Comparison of ENCODE assay signal across 32 mouse cellular contexts in genomic region chr2:73268836-73269395, GRCm38 (mm10). TPM values are rescaled to one million over a fixed set of nuclear protein-coding genes. Genes with fewer than 3 reads are reported as not detected.
DNase-seq lines count a peak whose midpoint lies in the region; ATAC-seq and TF ChIP-seq lines count a peak whose summit lies in the region.
"Had no signal": no experiment of that assay in that cellular context is flagged by ENCODE, and none has a peak within 500 bp of the region (broad histone marks: within the 10 kb centered on the region; RNA-seq: fewer than 3 reads in every experiment).

No protein-coding gene starts in this region.

- no peak for TF ChIP-seq CTCF in forebrain, postnatal 0 days (IDR thresholded peaks at IDR 0.05; ENCODE audit: low read depth)

- H3K4me2 ChIP-seq in hindbrain, embryonic 14.5 days (replicated peaks) = no peak overlapping the region
- H3K4me2 ChIP-seq in midbrain, embryonic 14.5 days (ENCODE audit: low read length) = no peak overlapping the region
- no peak overlapping the region for H3K4me2 ChIP-seq in midbrain, embryonic 13.5 days (replicated peaks)
- peak overlapping the region; percentile 17; the same call in 1 of the 2 replicates for H3K4me2 ChIP-seq in forebrain, postnatal 0 days (ENCODE audit: low read depth)
- H3K4me2 ChIP-seq: heart, embryonic 11.5 days; intestine, embryonic 15.5 days; liver, embryonic 15.5 days; neural tube, embryonic 13.5 days had no signal

- H3K27ac ChIP-seq in hindbrain, embryonic 10.5 days = no peak overlapping the region
- no peak overlapping the region for H3K27ac ChIP-seq in hindbrain, embryonic 14.5 days
- H3K27ac ChIP-seq in midbrain, embryonic 14.5 days (replicated peaks; ENCODE audit: low read depth, low read length) = no peak overlapping the region
- no peak overlapping the region for H3K27ac ChIP-seq in midbrain, embryonic 13.5 days
- H3K27ac ChIP-seq in forebrain, postnatal 0 days (ENCODE audit: low read depth, low read length) = 0 out of 2 replicates have a peak overlapping the region, but pooled peaks have one; percentile 21
- H3K27ac ChIP-seq: embryonic facial prominence, embryonic 15.5 days; intestine, embryonic 15.5 days; layer of hippocampus, adult 2 months; limb, embryonic 10.5 days; liver, embryonic 15.5 days; macrophage; neural tube, embryonic 13.5 days had no signal

- WGBS in hindbrain, embryonic 10.5 days = 4% methylated on average over 8 of the region's 8 CpGs
- 4% methylated on average over 8 of the region's 8 CpGs for WGBS in hindbrain, embryonic 14.5 days
- WGBS in midbrain, embryonic 14.5 days = 4% methylated on average over 8 of the region's 8 CpGs
- 4% methylated on average over 8 of the region's 8 CpGs for WGBS in midbrain, embryonic 13.5 days
- 10% methylated on average over 8 of the region's 8 CpGs for WGBS in forebrain, postnatal 0 days

- H3K4me1 ChIP-seq in hindbrain, embryonic 10.5 days (replicated peaks) = peaks cover 82% of the 10 kb centered on the region
- peaks cover 6% of the 10 kb centered on the region; the same call in 1 of the 2 replicates for H3K4me1 ChIP-seq in hindbrain, embryonic 14.5 days (replicated peaks; ENCODE audit: control insufficient read depth, insufficient read depth, low read length)
- peaks cover 14% of the 10 kb centered on the region for H3K4me1 ChIP-seq in midbrain, embryonic 14.5 days (ENCODE audit: control insufficient read depth, insufficient read depth, low read length)
- H3K4me1 ChIP-seq in midbrain, embryonic 13.5 days (replicated peaks) = peaks cover 46% of the 10 kb centered on the region
- H3K4me1 ChIP-seq in forebrain, postnatal 0 days (ENCODE audit: insufficient read depth) = 0 out of 2 replicates have a peak, but pooled peaks cover 9% of the 10 kb centered on the region

- no peak for ATAC-seq in hindbrain, embryonic 14.5 days (ENCODE audit: low FRiP score)
- no peak for ATAC-seq in midbrain, embryonic 14.5 days (ENCODE audit: low FRiP score, low TSS enrichment)
- no peak for ATAC-seq in midbrain, embryonic 13.5 days
- ATAC-seq in forebrain, postnatal 0 days = no peak
- no peak for ATAC-seq in erythroblast, adult 5-6 weeks (replicated peaks; ENCODE audit: low FRiP score, poor library complexity, severe bottlenecking)
- ATAC-seq: intestine, embryonic 15.5 days; Patski had no signal

- peak overlapping the region; percentile 70 for H3K4me3 ChIP-seq in hindbrain, embryonic 10.5 days
- no peak overlapping the region for H3K4me3 ChIP-seq in hindbrain, embryonic 14.5 days (replicated peaks; ENCODE audit: low read length)
- H3K4me3 ChIP-seq in midbrain, embryonic 14.5 days (replicated peaks; ENCODE audit: low read depth, low read length) = no peak overlapping the region
- H3K4me3 ChIP-seq in midbrain, embryonic 13.5 days (replicated peaks) = no peak overlapping the region
- H3K4me3 ChIP-seq in forebrain, postnatal 0 days (ENCODE audit: low read depth, low read length) = no peak overlapping the region; the same call in 1 of the 2 replicates
- H3K4me3 ChIP-seq: embryonic facial prominence, embryonic 15.5 days; intestine, embryonic 15.5 days; layer of hippocampus, adult 2 months; liver, embryonic 15.5 days; myocyte; neural tube, embryonic 13.5 days had no signal

- DNase-seq in hindbrain, embryonic 10.5 days (ENCODE audit: low spot score) = no peak
- no peak for DNase-seq in hindbrain, embryonic 14.5 days (ENCODE audit: low spot score)
- DNase-seq in midbrain, embryonic 14.5 days = peak; percentile 36
- peak; percentile 59 for DNase-seq in forebrain, postnatal 0 days
- no peak for DNase-seq in thymus, postnatal 10 days (ENCODE audit: low spot score in 2 of 2)
- DNase-seq: adrenal gland, postnatal 36 days; cerebellum, adult 11 months; cerebellum, adult 9-11 months; gastrocnemius, postnatal 14 days; heart, adult 11 months; kidney, adult 9 months; kidney, postnatal 14 days; liver; right cerebral cortex, postnatal 14 days; thymus, postnatal 14 days had no signal

- peaks cover 99% of the 10 kb centered on the region for H3K27me3 ChIP-seq in hindbrain, embryonic 10.5 days (ENCODE audit: insufficient read depth, poor library complexity, severe bottlenecking)
- H3K27me3 ChIP-seq in hindbrain, embryonic 14.5 days (ENCODE audit: control insufficient read depth, insufficient read depth, low read length) = peaks cover 84% of the 10 kb centered on the region
- H3K27me3 ChIP-seq in midbrain, embryonic 14.5 days (ENCODE audit: control insufficient read depth, insufficient read depth, low read length) = peaks cover 91% of the 10 kb centered on the region
- peaks cover 94% of the 10 kb centered on the region for H3K27me3 ChIP-seq in midbrain, embryonic 13.5 days
- H3K27me3 ChIP-seq in forebrain, postnatal 0 days (ENCODE audit: insufficient read depth, low read length) = peaks cover 47% of the 10 kb centered on the region; the same call in 1 of the 2 replicates

- H3K9ac ChIP-seq in hindbrain, embryonic 14.5 days = no peak overlapping the region
- H3K9ac ChIP-seq in midbrain, embryonic 14.5 days (replicated peaks; ENCODE audit: low read length) = no peak overlapping the region
- H3K9ac ChIP-seq in midbrain, embryonic 13.5 days (replicated peaks) = no peak overlapping the region
- H3K9ac ChIP-seq in forebrain, postnatal 0 days = no peak overlapping the region
- H3K9ac ChIP-seq: embryonic facial prominence, embryonic 15.5 days; intestine, embryonic 15.5 days; liver, embryonic 15.5 days; neural tube, embryonic 13.5 days had no signal

- peaks cover 8% of the 10 kb centered on the region for H3K36me3 ChIP-seq in hindbrain, embryonic 10.5 days
- no peaks in the 10 kb centered on the region for H3K36me3 ChIP-seq in hindbrain, embryonic 14.5 days (replicated peaks; ENCODE audit: control insufficient read depth, insufficient read depth)
- H3K36me3 ChIP-seq in midbrain, embryonic 14.5 days (ENCODE audit: control insufficient read depth, insufficient read depth, low read length) = no peaks in the 10 kb centered on the region
- H3K36me3 ChIP-seq in midbrain, embryonic 13.5 days = no peaks in the 10 kb centered on the region
- H3K36me3 ChIP-seq in forebrain, postnatal 0 days (ENCODE audit: insufficient read depth) = peaks cover 3% of the 10 kb centered on the region; the same call in 1 of the 2 replicates
- H3K36me3 ChIP-seq: embryonic facial prominence, embryonic 15.5 days; G1E; intestine, embryonic 15.5 days; limb, embryonic 10.5 days; liver, embryonic 15.5 days; neural tube, embryonic 13.5 days had no signal

- H3K9me3 ChIP-seq in hindbrain, embryonic 10.5 days = no peaks in the 10 kb centered on the region
- H3K9me3 ChIP-seq in hindbrain, embryonic 14.5 days (ENCODE audit: control insufficient read depth, low read length) = no peaks in the 10 kb centered on the region
- H3K9me3 ChIP-seq in midbrain, embryonic 14.5 days (ENCODE audit: control insufficient read depth, low read length) = no peaks in the 10 kb centered on the region
- no peaks in the 10 kb centered on the region for H3K9me3 ChIP-seq in midbrain, embryonic 13.5 days
- no peaks in the 10 kb centered on the region for H3K9me3 ChIP-seq in forebrain, postnatal 0 days (ENCODE audit: low read length)
- H3K9me3 ChIP-seq: embryonic facial prominence, embryonic 15.5 days; intestine, embryonic 15.5 days; limb, embryonic 10.5 days; liver, embryonic 15.5 days; neural tube, embryonic 13.5 days had no signal

RNA-seq across cellular contexts. Expression of gene Sp9, which starts 2.8 kb away (rescaled TPM):
- 1.9 and 2.3 TPM in 2 replicates for polyA plus RNA-seq in hindbrain, embryonic 10.5 days (2016; fragmentation: Nextera tagmentation; extraction: Ambion mirVana)
- 1.3 and 1.9 TPM in 2 replicates for polyA plus RNA-seq in hindbrain, embryonic 14.5 days (2014; fragmentation: Nextera tagmentation; extraction: Ambion mirVana)
- 2.2 and 2.8 TPM in 2 replicates for polyA plus RNA-seq in midbrain, embryonic 14.5 days (2014; fragmentation: Nextera tagmentation; extraction: Ambion mirVana)
- 6.1 and 8.9 TPM in 2 replicates for polyA plus RNA-seq in midbrain, embryonic 13.5 days (2015; fragmentation: Nextera tagmentation; extraction: Ambion mirVana)
- 12.8 and 18.1 TPM in 2 replicates for total RNA-seq in forebrain, postnatal 0 days (2014; rRNA removed)
- 7.7 and 9.8 TPM in 2 replicates for polyA plus RNA-seq in forebrain, postnatal 0 days (2015; fragmentation: Nextera tagmentation; extraction: Ambion mirVana)
- not detected in 2 replicates for total RNA-seq in erythroblast, adult 5-6 weeks (2015; ENCODE audit: low replicate concordance)
- 0.51 TPM in 1 of 2 replicates, not detected in the other for total RNA-seq in erythroblast, adult 5-6 weeks (2017; ENCODE audit: low replicate concordance)
- total RNA-seq: adrenal gland, adult 18-20 months; adrenal gland, postnatal 36 days; gastrocnemius, postnatal 14 days; hematopoietic stem cell, adult 5-6 weeks had no signal
- polyA plus RNA-seq: heart, postnatal 0 days; intestine, embryonic 15.5 days; liver, embryonic 15.5 days; lung, embryonic 16.5 days; Patski had no signal

RNA-seq across cellular contexts. Expression of gene Scrn3, which starts 43.5 kb away (rescaled TPM):
- 8.3 and 14.2 TPM in 2 replicates for polyA plus RNA-seq in hindbrain, embryonic 10.5 days (2016; fragmentation: Nextera tagmentation; extraction: Ambion mirVana)
- 6.9 and 7.0 TPM in 2 replicates for polyA plus RNA-seq in hindbrain, embryonic 14.5 days (2014; fragmentation: Nextera tagmentation; extraction: Ambion mirVana)
- 4.2 and 7.9 TPM in 2 replicates for polyA plus RNA-seq in midbrain, embryonic 14.5 days (2014; fragmentation: Nextera tagmentation; extraction: Ambion mirVana)
- polyA plus RNA-seq in midbrain, embryonic 13.5 days (2015; fragmentation: Nextera tagmentation; extraction: Ambion mirVana) = 8.1 and 9.6 TPM in 2 replicates
- total RNA-seq in forebrain, postnatal 0 days (2014; rRNA removed) = 5.1 and 6.8 TPM in 2 replicates
- polyA plus RNA-seq in forebrain, postnatal 0 days (2015; fragmentation: Nextera tagmentation; extraction: Ambion mirVana) = 4.5 and 5.3 TPM in 2 replicates
- total RNA-seq in erythroblast, adult 5-6 weeks (2015; ENCODE audit: low replicate concordance) = 19.2 and 21.1 TPM in 2 replicates
- 32.5 and 33.6 TPM in 2 replicates for total RNA-seq in erythroblast, adult 5-6 weeks (2017; ENCODE audit: low replicate concordance)

RNA-seq across cellular contexts. Expression of gene Cir1, which starts 43.6 kb away (rescaled TPM):
- 11.7 and 14.9 TPM in 2 replicates for polyA plus RNA-seq in hindbrain, embryonic 10.5 days (2016; fragmentation: Nextera tagmentation; extraction: Ambion mirVana)
- polyA plus RNA-seq in hindbrain, embryonic 14.5 days (2014; fragmentation: Nextera tagmentation; extraction: Ambion mirVana) = 26.5 and 28.0 TPM in 2 replicates
- polyA plus RNA-seq in midbrain, embryonic 14.5 days (2014; fragmentation: Nextera tagmentation; extraction: Ambion mirVana) = 26.4 and 30.1 TPM in 2 replicates
- 34.0 and 34.8 TPM in 2 replicates for polyA plus RNA-seq in midbrain, embryonic 13.5 days (2015; fragmentation: Nextera tagmentation; extraction: Ambion mirVana)
- 9.5 and 10.6 TPM in 2 replicates for total RNA-seq in forebrain, postnatal 0 days (2014; rRNA removed)
- polyA plus RNA-seq in forebrain, postnatal 0 days (2015; fragmentation: Nextera tagmentation; extraction: Ambion mirVana) = 29.3 and 30.3 TPM in 2 replicates
- 57.6 and 67.9 TPM in 2 replicates for total RNA-seq in erythroblast, adult 5-6 weeks (2015; ENCODE audit: low replicate concordance)
- total RNA-seq in erythroblast, adult 5-6 weeks (2017; ENCODE audit: low replicate concordance) = 76.7 and 127 TPM in 2 replicates

RNA-seq across cellular contexts. Expression of gene Ola1, which starts 50.2 kb away (rescaled TPM):
- 76.8 and 105 TPM in 2 replicates for polyA plus RNA-seq in hindbrain, embryonic 10.5 days (2016; fragmentation: Nextera tagmentation; extraction: Ambion mirVana)
- 100 and 103 TPM in 2 replicates for polyA plus RNA-seq in hindbrain, embryonic 14.5 days (2014; fragmentation: Nextera tagmentation; extraction: Ambion mirVana)
- 85.3 and 91.9 TPM in 2 replicates for polyA plus RNA-seq in midbrain, embryonic 14.5 days (2014; fragmentation: Nextera tagmentation; extraction: Ambion mirVana)
- polyA plus RNA-seq in midbrain, embryonic 13.5 days (2015; fragmentation: Nextera tagmentation; extraction: Ambion mirVana) = 80.9 and 96.4 TPM in 2 replicates
- total RNA-seq in forebrain, postnatal 0 days (2014; rRNA removed) = 68.4 and 78.9 TPM in 2 replicates
- polyA plus RNA-seq in forebrain, postnatal 0 days (2015; fragmentation: Nextera tagmentation; extraction: Ambion mirVana) = 87.4 and 97.2 TPM in 2 replicates
- 31.8 and 31.9 TPM in 2 replicates for total RNA-seq in erythroblast, adult 5-6 weeks (2015; ENCODE audit: low replicate concordance)
- 23.3 and 27.5 TPM in 2 replicates for total RNA-seq in erythroblast, adult 5-6 weeks (2017; ENCODE audit: low replicate concordance)

Comparison
In these comparisons a context has a peak if more than half of its experiments do, and no peak if none do; other contexts are left out.
1. DNase-seq: peak in midbrain, embryonic 14.5 days (single experiment) and forebrain, postnatal 0 days (single experiment); none in hindbrain, embryonic 10.5 days (single experiment), hindbrain, embryonic 14.5 days (single experiment) and thymus, postnatal 10 days (0 of 2).